Mouse (Mus musculus) urinary bladder, postnatal 36 days (tissue): ENCODE measurements around the gene Wbp4.
A peak's percentile ranks its signal among the peaks of the same experiment; 100 is the strongest.
"Not testable (repeated sequence)": the region's sequence is repeated elsewhere in the genome, so short reads cannot be mapped to it uniquely, and the experiment has no call there.

ENCODE experiments used
- DNase-seq, 2 experiments: peaks; one replicate each; pipeline ENCODE4 v3.0.0; 2022; ENCODE audit warnings: low spot score in 2 of 2, mixed read lengths in 1 of 2

Gene Wbp4

DNA sequence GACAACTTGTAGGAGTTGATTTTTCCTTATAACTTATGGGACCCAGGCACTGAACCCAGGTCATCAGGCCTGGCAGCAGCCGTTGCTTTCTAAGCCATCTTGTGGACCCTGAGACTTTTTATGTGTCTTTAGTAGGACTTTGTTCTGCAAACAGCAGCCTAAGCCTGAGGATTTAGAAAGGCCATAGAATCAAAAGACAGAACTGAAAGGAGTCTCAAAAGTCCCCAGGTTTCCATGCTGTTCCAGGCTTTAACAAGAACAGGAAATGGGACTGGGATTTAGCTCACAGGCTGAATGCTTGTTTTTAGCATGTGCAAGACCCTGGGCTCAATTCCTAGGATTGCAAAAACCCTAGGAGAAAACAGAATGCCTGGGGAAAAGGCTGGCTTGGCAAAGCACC, 26.5 kb upstream of the Wbp4 start:
- DNase-seq: no peak

DNA sequence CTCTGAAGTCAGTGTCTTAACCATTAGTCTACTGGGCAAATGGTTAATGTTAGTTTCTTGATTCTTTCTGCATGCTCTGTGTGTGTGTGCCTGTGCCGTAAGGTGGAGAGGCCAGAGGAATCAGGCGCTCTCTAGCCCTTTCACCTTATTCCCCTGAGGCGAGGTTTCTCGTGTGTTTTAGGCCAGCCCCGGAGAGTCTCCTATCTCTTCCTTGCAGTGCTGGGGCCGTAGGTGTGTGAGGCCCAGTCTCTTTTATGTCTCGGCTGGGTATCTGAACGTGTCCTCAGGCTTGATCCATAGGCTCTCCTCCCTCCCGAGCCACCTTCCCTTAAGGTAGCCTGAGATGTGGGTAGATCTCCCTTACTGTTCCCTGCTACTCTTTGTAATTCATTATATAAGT, 24.9 kb upstream of the Wbp4 start:
- DNase-seq: no peak

DNA sequence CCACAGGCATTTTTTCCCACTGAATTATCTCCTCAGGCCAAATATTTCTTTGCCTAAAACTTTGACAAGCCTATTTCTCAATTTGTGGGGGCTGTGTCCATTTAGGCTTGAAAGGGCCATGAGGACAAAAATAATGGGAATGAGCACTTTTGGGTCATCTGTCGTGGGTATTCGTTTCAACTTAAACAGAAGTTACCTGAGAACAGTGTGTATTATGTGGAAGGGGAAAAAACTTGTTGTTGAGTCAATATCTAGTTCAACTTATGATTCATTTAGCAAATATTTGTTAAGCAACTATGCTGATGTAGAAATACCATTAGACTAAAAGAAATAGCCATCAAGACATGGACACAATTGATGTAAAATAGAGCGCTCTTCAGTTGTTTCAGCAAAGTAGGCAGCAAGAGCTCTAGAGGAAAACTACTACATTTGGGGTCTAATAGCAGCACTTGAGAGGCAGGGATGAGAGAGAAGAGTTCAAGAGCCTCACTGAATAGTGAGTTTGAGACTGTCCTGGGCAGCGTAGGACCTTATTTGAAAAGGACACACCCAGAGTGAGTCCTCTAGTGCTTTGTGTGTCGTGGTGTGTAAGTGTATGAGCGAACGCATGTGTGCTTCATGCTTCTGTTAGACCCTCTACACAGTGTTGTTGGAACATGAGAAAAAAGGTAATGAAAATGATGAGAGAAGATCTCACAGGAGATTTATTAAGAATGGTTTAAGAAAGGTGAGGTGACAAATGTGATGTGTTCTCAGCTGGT, 23.1 kb upstream of the Wbp4 start:
- DNase-seq: no peak

DNA sequence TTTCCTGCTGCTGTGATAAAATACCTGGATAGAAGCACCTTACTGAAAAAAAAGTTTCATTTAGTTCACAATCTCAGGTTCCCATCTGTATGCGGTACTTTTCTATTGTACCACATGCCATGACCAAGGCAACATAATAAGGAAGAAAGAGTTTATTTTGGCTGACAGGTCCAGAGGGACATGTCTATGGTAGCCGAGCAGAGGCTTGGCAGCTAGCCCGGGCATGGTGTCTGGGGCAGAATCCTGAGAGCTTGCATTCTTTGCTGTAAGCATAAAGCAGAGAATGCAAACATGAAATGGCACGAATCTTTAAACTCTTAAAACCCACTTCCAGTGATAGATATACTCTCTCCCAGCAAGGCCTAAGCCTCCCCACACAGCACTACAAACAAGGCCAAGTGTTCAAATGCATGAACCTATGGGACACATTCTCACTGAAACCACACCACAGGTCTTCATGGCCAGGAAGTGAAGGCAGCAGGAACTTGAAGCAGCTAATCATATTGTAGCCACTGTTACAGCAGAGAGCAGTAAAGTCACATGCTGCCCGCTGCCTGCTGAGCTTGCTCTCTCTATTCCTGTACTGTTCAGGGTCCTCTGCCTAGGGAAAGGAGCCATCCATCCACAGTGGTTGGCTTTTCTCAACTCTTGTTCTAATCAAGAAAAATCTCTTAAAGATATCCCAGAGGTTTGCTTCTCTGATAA, 22.2 kb upstream of the Wbp4 start:
- DNase-seq: peak in 1 of 2 experiments; percentile 64

DNA sequence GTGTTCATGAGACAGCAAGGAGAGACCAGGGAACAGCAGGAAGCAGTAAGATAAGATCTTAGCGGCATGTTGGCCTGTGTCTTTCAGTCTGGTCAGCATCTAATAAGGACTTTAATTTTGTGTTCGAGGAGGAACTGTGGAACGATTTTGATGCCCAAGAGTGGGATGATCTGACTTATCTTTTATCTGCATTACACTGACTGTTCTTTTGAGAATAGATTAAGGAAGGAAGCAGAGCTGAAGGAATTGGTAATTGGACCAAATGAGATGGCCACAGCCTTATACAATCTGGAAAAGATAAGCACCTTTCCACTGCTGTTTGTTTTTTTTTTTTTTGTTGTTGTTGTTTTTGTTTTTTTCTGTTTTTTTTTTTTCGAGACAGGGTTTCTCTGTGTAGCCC, 19.4 kb upstream of the Wbp4 start:
- no peak for DNase-seq

DNA sequence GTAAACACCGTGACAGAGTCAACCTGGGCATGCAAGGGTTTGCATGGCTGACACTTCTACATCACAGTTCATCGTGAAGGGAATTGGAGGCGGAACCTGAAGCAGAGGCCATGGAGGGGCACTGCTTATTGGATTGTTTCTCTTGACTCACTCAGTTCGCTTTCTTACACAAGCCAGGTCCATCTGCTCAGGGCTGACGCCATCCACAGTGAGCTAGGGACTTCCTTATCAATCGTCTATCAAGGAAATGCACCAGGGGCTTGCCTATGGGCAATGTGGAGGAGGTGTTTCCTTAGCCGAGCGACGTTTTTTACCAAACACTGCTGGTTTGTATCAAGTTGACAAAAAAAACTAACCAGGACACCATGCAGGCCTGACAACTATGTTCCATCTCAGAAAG, 18.0 kb upstream of the Wbp4 start:
- no peak for DNase-seq

DNA sequence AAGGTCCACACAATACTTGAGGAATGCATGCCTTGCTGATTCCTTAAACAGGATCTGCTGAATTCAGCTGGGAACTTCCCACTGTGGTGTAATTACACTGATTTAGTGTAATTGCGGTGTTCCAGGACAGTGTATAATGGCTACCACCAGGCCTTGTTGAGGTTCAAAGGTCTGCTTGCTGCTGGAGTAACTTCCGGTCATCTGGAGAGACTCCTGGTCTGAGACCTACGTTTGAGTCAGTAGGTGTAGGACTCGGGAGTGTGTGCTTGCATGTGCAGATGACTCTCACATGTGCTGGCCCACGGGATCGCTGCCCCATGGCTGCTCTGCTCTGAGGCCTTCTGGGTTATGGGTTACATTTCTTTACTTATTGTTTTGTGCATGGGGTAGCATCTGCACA, 13.0 kb upstream of the Wbp4 start:
- DNase-seq: no peak

DNA sequence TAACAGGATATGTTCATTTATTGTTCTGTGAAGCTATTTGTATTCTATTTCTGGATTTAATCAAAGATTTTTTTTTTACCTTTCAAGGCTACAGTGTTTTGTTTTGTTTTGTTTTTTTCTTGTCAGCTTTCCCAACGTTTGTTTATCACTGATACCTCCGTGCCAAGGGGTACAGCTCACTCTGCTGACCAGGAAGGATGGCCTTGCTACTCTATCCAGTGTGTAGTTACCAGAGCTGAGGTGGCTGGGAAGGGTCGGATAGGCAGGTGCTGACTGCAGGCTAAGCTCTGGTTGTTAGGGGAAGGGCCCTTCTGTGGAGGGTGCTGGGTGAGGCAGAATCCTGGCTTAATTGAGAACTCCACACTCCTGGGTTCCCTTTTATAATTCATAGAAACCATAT, 8.9 kb upstream of the Wbp4 start:
- DNase-seq: no peak

DNA sequence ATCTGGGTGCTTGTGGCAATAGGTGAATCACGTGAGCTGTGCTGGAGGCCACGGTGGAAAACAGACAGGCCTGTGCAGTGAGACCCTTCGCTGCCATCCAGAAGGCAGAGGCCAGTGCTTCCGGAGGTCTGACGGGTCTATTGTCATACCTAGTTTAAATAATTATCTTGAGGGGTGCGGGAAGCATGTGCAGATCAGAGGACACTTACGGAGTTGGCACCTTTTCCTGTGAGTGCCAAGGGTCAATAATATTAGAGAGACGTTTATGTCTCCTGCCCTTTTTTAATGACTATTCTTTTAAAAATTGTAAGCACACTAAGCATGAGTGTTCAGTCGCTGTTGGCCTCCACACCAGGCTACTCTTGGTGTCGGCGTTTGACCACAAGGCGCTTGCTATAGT, 7.8 kb upstream of the Wbp4 start:
- no peak for DNase-seq

DNA sequence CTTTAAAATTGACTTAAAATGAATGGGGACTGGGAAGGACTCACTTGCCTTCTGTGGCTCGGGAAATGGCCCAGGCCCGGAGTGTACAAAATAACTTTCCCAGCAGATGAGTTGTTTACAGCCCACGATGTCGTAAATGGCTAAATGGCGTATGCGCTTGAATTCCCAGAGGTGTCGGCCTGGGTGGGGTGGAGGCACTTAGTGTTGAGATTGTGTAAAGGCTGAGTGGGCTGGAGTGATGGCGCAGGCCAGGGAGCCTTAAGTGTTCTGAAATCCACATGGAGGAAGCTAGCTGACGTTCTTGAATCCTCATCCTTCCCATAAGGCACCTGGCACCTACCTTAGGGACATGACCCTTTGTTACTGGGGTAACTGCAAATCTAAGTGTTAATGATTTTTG, 7.2 kb upstream of the Wbp4 start:
- DNase-seq: peak in 1 of 2 experiments; percentile 70

DNA sequence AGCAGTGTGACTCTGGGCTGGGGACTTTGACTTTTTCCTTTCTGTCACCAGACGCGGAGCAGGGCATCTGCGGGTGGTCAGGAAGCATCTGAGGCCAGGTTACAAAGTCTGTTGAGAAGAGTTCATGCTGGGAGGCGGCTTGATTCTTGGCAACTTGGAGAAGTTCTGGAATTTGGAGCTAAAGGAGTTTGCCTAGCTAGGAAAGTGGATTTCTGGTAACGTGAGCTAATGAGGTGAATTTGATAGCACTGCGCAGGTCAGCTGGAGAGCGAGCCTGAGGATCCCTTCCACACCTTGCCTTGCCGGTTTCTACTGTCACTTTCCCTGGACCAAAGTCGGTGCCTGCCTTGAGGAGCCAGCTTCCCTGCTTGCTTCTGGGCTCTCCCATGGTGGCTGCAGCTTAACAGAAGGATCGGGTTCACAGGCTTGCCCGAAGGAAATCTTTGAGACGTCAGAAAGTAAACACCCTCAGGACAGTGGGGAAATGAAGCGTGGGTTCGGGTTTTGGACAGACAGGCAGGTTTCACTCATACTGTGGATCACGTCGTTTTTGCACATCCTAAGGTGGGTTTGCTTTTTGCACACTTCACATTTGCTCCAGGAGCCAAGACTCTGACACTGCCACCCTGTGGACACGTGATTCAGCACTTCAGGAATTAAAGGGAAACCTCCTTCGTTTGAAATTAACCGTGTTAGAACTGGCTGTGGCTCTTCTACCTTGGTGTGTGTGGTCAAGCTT, 5.8 kb upstream of the Wbp4 start:
- no peak for DNase-seq

DNA sequence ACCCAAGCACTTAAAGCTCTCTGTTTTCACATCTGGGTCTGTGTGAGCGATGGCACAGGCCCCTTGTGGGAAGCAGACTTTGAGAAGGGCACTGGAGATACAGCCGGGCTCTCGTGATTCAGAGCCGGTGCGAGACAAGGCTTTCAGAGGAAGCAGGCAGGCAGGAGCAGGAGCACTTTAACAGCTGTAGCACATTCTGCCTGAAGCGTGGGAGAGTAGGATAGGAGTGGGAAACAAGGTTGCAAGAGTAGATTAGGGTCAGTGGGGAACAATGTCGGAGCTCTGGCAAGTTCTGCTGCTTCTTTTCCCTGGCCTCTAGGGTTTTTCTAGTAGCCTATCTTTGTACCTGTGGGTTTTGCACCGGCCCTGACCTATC, 5.3 kb upstream of the Wbp4 start:
- no peak for DNase-seq

DNA sequence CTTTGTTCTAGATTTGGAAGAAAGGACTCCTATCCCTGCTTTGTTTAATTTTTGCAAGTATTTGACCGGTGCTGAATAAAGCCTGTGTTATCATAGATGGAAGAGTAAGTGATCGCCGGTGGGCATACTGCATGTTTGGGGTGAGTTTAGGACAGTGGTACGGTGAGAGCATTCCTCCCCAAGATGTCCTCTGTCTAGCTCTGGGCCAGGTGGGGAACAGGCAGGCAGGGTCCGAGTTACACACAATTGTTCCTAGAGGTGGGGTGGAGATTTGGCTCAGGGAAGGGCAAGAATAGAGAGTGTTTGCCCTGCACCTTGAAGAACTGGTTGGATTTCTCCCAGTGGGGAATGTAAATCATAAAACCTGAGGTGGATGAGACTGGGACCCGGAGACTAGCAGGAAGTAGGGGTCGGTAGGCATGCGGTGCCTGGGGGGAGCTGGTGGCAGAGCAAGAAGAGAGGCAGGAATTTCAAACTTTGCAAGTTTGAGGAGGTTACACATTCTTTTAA, 2.3 kb upstream of the Wbp4 start:
- DNase-seq: peak in 1 of 2 experiments; percentile 32

DNA sequence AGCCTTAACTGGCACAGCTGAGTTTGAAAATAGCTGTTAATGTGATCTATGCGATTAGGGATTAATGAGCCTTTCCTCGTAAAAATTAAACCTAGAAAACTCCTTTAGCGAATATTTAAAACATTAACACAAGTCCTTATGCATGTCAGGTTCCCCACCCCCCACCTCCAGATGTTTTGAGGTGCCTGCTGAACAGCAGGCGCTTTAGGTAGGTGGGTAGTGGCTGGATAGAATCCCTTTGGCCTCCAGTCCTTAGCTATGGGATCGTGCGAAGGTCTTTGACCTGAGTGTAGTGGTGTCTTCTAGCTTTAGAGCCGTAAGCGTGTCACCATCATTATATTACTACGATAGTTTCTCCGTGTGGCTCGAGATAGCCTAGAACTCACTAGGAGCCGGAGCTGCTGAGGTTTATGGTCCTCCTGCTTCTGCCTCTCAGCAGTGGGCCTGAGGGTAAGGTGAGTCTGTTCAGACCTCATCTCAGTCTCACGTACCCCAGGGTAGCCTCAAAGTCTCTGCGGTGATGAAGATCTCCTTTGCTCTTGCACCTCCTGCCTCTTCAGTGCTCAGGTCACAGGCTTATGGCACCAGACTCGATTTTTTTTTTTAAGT, 1.5 kb upstream of the Wbp4 start:
- DNase-seq: no peak

DNA sequence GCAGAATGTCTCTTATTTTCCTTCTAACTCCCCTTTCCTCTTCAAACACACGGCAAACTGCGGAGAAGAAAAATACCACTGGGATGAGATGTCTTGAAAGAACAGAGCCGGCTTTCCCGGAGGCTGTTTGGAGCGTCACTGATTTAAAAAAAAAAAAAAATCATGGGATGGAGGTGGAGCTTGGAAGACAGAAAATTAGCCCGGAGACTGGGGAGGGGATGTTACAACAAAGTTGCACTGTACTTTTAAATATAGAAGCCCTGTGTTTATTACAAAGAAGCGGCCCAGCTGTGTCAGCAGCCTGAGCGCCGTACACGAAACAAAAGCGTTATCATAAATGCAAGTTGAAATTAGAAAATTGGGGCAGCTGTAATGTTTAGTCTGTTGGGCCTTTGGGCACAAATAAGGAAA, 936 bp upstream of the Wbp4 start:
- no peak for DNase-seq

DNA sequence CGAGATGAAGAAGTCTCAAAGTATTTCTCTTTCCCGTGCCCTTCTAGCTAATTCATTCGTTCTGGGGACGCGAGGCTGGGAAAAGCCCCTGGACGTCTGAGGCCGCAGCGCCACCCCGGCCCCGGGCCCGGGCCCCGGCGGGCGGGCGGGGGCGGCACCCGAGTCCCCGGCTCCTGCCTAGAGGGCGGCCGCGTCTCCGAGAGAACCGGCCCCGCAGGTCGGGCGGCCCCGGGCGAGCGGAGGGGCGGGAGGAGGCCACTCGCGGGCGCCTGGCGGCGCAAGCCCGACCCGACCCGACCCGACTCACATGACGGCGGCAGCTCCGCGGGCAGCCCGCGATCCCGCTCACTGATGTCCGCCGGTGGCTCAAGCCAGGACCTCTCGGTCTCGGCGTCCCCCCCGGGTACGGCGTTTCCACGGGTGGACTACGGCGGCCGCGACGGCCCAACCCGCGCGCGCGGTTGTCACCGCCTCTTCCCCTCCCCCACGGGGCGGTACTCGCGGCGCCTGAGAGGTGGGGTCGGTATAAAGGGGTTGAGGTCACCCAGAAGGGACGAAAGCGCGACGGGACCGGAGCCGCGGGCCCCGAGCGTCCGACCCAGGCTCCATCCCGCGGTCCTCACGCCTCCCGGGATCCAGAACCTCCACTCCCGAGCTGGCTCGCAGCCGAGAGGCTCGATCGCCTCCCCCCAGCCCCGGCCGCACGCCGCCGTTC, 539 bp downstream of the Wbp4 start, which contains the start of gene Elf1:
Gene Elf1 (plus strand): TSS at position 571 of the 715 bp plus-strand sequence.
- peak; percentile 96 for DNase-seq

DNA sequence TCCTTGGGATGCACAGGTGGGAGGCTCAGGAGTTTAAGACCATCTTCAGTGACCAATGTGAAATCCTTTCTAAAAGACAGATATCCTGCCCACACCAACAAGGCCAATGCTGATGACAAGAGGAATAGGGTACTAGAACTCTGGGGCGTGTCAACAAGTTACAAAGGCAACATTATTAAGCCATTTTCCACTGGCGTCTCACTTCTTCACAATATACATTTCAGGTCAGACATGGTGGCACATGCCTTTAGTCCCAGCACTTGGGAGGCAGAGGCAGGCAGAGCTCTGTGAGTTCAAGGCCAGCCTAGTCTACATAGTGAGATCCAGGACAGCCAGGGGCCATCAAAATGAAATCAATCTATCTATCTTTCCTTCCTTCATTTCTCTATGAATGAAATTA, 7.9 kb downstream of the Wbp4 start:
- DNase-seq: no peak

DNA sequence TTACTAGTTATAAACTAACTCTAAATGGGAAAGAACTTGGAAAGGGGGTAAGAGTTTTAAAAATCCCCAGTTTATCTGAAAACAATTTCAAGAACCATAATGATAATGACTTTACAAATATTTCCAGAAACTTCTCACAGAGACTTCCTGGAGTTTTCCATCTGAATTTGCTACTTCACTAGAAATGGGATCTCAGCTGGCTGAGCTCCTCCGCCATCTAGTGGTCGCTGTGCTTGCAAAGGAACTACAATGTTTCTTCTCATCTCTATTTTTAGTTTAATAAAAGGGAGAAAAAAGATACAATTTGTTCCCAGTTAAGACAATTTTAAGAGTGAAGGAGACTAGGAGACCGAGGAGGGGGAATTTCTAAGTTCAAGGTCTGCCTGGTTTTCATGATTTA, 13.7 kb downstream of the Wbp4 start:
- peak; percentile 35 to 52 for DNase-seq

DNA sequence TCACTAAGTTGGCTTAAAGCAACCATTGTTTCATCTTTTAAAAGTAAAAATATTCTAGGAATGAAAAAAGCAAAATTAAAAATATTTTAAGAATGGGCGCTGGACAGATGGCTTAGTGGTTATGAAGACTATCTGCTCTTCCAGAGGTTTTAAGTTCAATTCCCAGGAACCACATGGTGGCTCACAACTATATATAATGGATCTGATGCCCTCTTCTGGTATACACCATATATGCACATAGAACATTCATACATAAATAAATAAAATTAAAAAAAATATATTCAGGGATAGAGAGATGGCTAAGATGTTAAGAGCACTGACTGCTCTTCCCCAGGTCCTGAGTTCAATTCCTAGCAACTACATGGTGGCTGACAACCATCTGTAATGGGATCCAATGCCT, 15.7 kb downstream of the Wbp4 start:
- no peak for DNase-seq

DNA sequence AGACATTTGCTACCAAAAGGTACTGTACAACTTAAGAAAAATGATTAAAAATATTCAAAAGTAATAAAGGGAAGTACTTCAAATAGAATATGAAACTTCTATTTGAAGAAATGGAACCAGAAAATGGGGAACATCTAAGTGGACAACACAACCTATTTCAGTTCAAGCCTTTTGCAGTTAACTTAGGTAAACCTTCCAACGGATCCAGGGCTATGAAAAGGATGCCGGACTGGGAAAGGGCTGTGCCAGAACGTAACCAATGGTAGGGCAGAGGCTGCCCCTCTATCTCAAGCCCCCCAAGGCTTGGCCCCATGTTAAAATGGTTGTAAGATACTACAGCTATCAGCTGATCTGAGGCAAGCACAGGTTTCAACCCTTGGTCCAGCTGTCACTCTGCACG, 20.3 kb downstream of the Wbp4 start:
- DNase-seq: no peak

DNA sequence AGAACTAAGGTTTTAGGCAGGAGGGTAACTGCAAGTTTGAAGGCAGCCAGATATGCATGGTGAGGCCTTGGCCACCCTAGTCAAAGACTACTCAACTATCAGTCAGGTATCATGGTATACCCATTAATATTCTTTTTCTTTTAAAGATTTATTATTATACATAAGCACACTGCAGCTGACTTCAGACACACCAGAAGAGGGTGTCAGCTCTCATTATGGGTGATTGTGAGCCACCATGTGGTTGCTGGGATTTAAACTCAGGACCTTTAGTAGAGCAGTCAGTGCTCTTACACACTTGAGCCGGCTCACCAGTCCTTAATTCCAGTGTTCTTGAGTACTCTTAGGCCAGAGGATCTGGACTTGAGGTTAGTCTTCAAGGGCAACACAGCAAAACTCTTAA, 20.9 kb downstream of the Wbp4 start:
- DNase-seq: no peak

DNA sequence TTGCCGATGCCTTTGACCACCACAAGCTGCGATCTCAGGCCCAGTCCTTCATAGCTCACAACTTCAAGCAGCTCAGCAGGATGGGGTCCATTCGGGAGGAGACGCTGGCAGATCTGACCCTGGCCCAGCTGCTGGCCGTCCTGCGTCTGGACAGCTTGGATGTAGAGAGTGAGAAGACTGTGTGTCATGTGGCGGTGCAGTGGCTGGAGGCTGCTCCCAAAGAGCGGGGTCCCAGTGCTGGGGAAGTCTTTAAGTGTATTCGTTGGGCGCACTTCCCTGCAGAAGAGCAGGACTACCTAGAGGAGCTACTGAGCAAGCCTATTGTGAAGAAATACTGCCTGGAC, 28.8 kb downstream of the Wbp4 start:
- DNase-seq: not testable (repeated sequence)
